Mouse (Mus musculus) liver, embryonic 12.5 days (tissue): ENCODE measurements around the gene Celf5. TPM values are rescaled to one million over a fixed set of nuclear protein-coding genes. Genes with fewer than 3 reads are reported as not detected.

Experiments used
- ATAC-seq: fragments of 200-750 bp; cut with Nextera tagmentation; 2 replicates; pipeline ENCODE4 v1.8.0; 2017; ENCODE audit warnings: moderate number of reproducible peaks, mild to moderate bottlenecking, moderate library complexity
- H3K27ac ChIP-seq: fragments of 300-500 bp; sonication (generic); 2 replicates; pipeline ENCODE4 v1.5.1; 2016; ENCODE audit warnings: mild to moderate bottlenecking
- H3K27me3 ChIP-seq: fragments of 300-500 bp; sonication (generic); replicated peaks from 2 replicates; pipeline ENCODE4 v1.6.1; 2016; ENCODE audit warnings: mild to moderate bottlenecking, moderate library complexity
- H3K36me3 ChIP-seq: fragments of 300-500 bp; sonication (generic); 2 replicates; pipeline ENCODE4 v1.6.1; 2016; ENCODE audit warnings: mild to moderate bottlenecking, moderate library complexity
- H3K4me1 ChIP-seq: fragments of 300-500 bp; sonication (generic); 2 replicates; pipeline ENCODE4 v1.6.1; 2016
- H3K4me2 ChIP-seq: fragments of 300-500 bp; sonication (generic); 2 replicates; pipeline ENCODE4 v1.6.1; 2016; ENCODE audit warnings: mild to moderate bottlenecking, moderate library complexity
- H3K4me3 ChIP-seq: fragments of 300-500 bp; sonication (generic); 2 replicates; pipeline ENCODE4 v1.5.1; 2016; ENCODE audit warnings: mild to moderate bottlenecking, moderate library complexity
- H3K9ac ChIP-seq: fragments of 300-500 bp; sonication (generic); 2 replicates; pipeline ENCODE4 v1.6.1; 2016; ENCODE audit warnings: mild to moderate bottlenecking, moderate library complexity
- H3K9me3 ChIP-seq: fragments of 300-500 bp; sonication (generic); replicated peaks from 2 replicates; pipeline ENCODE4 v1.6.1; 2016; ENCODE audit warnings: mild to moderate bottlenecking, moderate library complexity
- WGBS: fragments of 180-500 bp; shearing (Covaris S2); methylation state at CpG from one replicate; pipeline ENCODE4 v1.1.7; 2016; ENCODE audit not compliant: insufficient replicate concordance; 5-methylcytosine and 5-hydroxymethylcytosine counted together
- polyA plus RNA-seq: library from polyadenylated mRNA; unstranded; fragments of >200 nt; fragmentation: Nextera tagmentation; extraction: Ambion mirVana; gene quantifications from 2 replicates; pipeline ENCODE4 v1.2.1, GENCODE M21; 2016

Celf5 gene
- polyA plus RNA-seq, 1 experiment from 2014 or later = 0.05 TPM

GRCm38 (mm10) chr10:81434361-81435263, 47.9 kb downstream of the Celf5 start:
- H3K4me3 ChIP-seq = no peak overlapping the region
- H3K9me3 ChIP-seq = no peaks in the 10 kb centered on the region
- no peak overlapping the region for H3K4me2 ChIP-seq
- WGBS = 40% methylated on average over 15 of the region's 15 CpGs
- H3K9ac ChIP-seq = no peak overlapping the region
- H3K27ac ChIP-seq = no peak overlapping the region
- peaks cover 34% of the 10 kb centered on the region for H3K27me3 ChIP-seq
- H3K36me3 ChIP-seq = no peaks in the 10 kb centered on the region
- no peak for ATAC-seq
- peaks cover 47% of the 10 kb centered on the region for H3K4me1 ChIP-seq

- Histone ChIP-seq H3K9ac (no peak overlapping the region), H3K36me3 (no peaks in the 10 kb centered on the region), H3K4me2 (peak overlapping the region; percentile 54), H3K9me3 (no peaks in the 10 kb centered on the region), H3K27me3 (peaks cover 43% of the 10 kb centered on the region), H3K27ac (no peak overlapping the region), H3K4me3 (0 out of 2 replicates have a peak overlapping the region, but pooled peaks have one; percentile 8), H3K4me1 (peaks cover 55% of the 10 kb centered on the region)
- no peak for ATAC-seq
- 78% methylated on average over 26 of the region's 26 CpGs for WGBS
These were observed 48.8 kb downstream of the Celf5 start for GRCm38 (mm10) chr10:81433541-81434289.

- Histone ChIP-seq H3K36me3 (no peaks in the 10 kb centered on the region), H3K9ac (0 out of 2 replicates have a peak overlapping the region, but pooled peaks have one; percentile 23), H3K27ac (no peak overlapping the region), H3K9me3 (no peaks in the 10 kb centered on the region), H3K27me3 (peaks cover 51% of the 10 kb centered on the region), H3K4me3 (0 out of 2 replicates have a peak overlapping the region, but pooled peaks have one; percentile 8), H3K4me2 (peak overlapping the region; percentile 54), H3K4me1 (peaks cover 55% of the 10 kb centered on the region)
- ATAC-seq = peak; percentile 69
- 5% methylated on average over 17 of the region's 17 CpGs for WGBS
These were observed 49.6 kb downstream of the Celf5 start for GRCm38 (mm10) chr10:81432868-81433262.

GRCm38 (mm10) chr10:81432169-81432867, 50.2 kb downstream of the Celf5 start:
- Histone ChIP-seq H3K4me1 (peaks cover 56% of the 10 kb centered on the region), H3K27me3 (peaks cover 57% of the 10 kb centered on the region), H3K9ac (no peak overlapping the region), H3K4me2 (peak overlapping the region; percentile 54), H3K36me3 (no peaks in the 10 kb centered on the region), H3K27ac (no peak overlapping the region), H3K9me3 (no peaks in the 10 kb centered on the region), H3K4me3 (0 out of 2 replicates have a peak overlapping the region, but pooled peaks have one; percentile 3)
- no peak for ATAC-seq
- 59% methylated on average over 21 of the region's 21 CpGs for WGBS

GRCm38 (mm10) chr10:81431526-81432168, 50.9 kb downstream of the Celf5 start:
- Histone ChIP-seq H3K36me3 (no peaks in the 10 kb centered on the region), H3K4me2 (peak overlapping the region; percentile 99), H3K9me3 (no peaks in the 10 kb centered on the region), H3K4me1 (peaks cover 62% of the 10 kb centered on the region), H3K27ac (no peak overlapping the region), H3K27me3 (peaks cover 63% of the 10 kb centered on the region), H3K4me3 (peak overlapping the region; percentile 77), H3K9ac (0 out of 2 replicates have a peak overlapping the region, but pooled peaks have one; percentile 76)
- ATAC-seq = no peak
- 17% methylated on average over 15 of the region's 15 CpGs for WGBS

GRCm38 (mm10) chr10:81430831-81431525, 51.5 kb downstream of the Celf5 start:
- 3% methylated on average over 51 of the region's 70 CpGs for WGBS
- Histone ChIP-seq H3K4me1 (peaks cover 69% of the 10 kb centered on the region), H3K9ac (peak overlapping the region; percentile 76), H3K9me3 (no peaks in the 10 kb centered on the region), H3K36me3 (no peaks in the 10 kb centered on the region), H3K27me3 (peaks cover 70% of the 10 kb centered on the region), H3K4me3 (peak overlapping the region; percentile 77), H3K27ac (peak overlapping the region; percentile 84; the same call in 1 of the 2 replicates), H3K4me2 (peak overlapping the region; percentile 99)
- no peak; the same call in 1 of the 2 replicates for ATAC-seq

GRCm38 (mm10) chr10:81430141-81430830, 52.2 kb downstream of the Celf5 start:
- WGBS = 2% methylated on average over 42 of the region's 89 CpGs
- H3K4me3 ChIP-seq = peak overlapping the region; percentile 77
- ATAC-seq = peak; percentile 17; the same call in 1 of the 2 replicates
- peak overlapping the region; percentile 99 for H3K4me2 ChIP-seq
- no peaks in the 10 kb centered on the region for H3K9me3 ChIP-seq
- H3K4me1 ChIP-seq = peaks cover 76% of the 10 kb centered on the region
- H3K36me3 ChIP-seq = no peaks in the 10 kb centered on the region
- peak overlapping the region; percentile 84 for H3K27ac ChIP-seq
- peaks cover 77% of the 10 kb centered on the region for H3K27me3 ChIP-seq
- peak overlapping the region; percentile 76 for H3K9ac ChIP-seq

- peak overlapping the region; percentile 84 for H3K27ac ChIP-seq
- H3K36me3 ChIP-seq = no peaks in the 10 kb centered on the region
- H3K4me3 ChIP-seq = peak overlapping the region; percentile 77
- H3K4me1 ChIP-seq = peaks cover 82% of the 10 kb centered on the region
- peak overlapping the region; percentile 99 for H3K4me2 ChIP-seq
- under 1% methylated on average over 19 of the region's 20 CpGs for WGBS
- ATAC-seq = peak; percentile 58
- H3K27me3 ChIP-seq = peaks cover 84% of the 10 kb centered on the region
- H3K9ac ChIP-seq = peak overlapping the region; percentile 76
- no peaks in the 10 kb centered on the region for H3K9me3 ChIP-seq
These were observed 52.9 kb downstream of the Celf5 start for GRCm38 (mm10) chr10:81429605-81430061.

GRCm38 (mm10) chr10:81429092-81429491, 53.4 kb downstream of the Celf5 start:
- Histone ChIP-seq H3K9ac (no peak overlapping the region), H3K4me3 (peak overlapping the region; percentile 77), H3K36me3 (no peaks in the 10 kb centered on the region), H3K27me3 (peaks cover 89% of the 10 kb centered on the region), H3K27ac (no peak overlapping the region), H3K4me2 (peak overlapping the region; percentile 99), H3K9me3 (no peaks in the 10 kb centered on the region), H3K4me1 (peaks cover 82% of the 10 kb centered on the region)
- 19% methylated on average over 2 of the region's 2 CpGs for WGBS
- no peak for ATAC-seq

GRCm38 (mm10) chr10:81428507-81428870, 54.0 kb downstream of the Celf5 start:
- Histone ChIP-seq H3K9me3 (no peaks in the 10 kb centered on the region), H3K27me3 (peaks cover 95% of the 10 kb centered on the region), H3K4me1 (peaks cover 78% of the 10 kb centered on the region), H3K4me3 (no peak overlapping the region), H3K27ac (no peak overlapping the region), H3K9ac (no peak overlapping the region), H3K36me3 (no peaks in the 10 kb centered on the region), H3K4me2 (no peak overlapping the region)
- WGBS = 69% methylated on average over 7 of the region's 7 CpGs
- no peak for ATAC-seq
